Mouse (Mus musculus) gastrocnemius, postnatal 25 days (tissue): ENCODE results near the gene Scp2d1. TPM values are rescaled to one million over a fixed set of nuclear protein-coding genes. Genes with fewer than 3 reads are reported as not detected.
"Not testable (repeated sequence)": the region's sequence is repeated elsewhere in the genome, so short reads cannot be mapped to it uniquely, and the experiment has no call there.

Experiments used
- DNase-seq: peaks from one replicate; pipeline ENCODE4 v3.0.0; 2022
- long read RNA-seq, 2 experiments: library from polyadenylated mRNA; stranded (forward); transcript quantifications; one replicate each; pipeline ENCODE4 v2.0.0; 2021
- total RNA-seq, 2 experiments: library from RNA; stranded (reverse); gene quantifications; 1 replicate in 1 of 2; 2 replicates in 1 of 2; pipeline ENCODE4 v1.2.3; 2021

The Scp2d1 gene
- not detected for total RNA-seq
- long read RNA-seq, experiment 1 = 0 reads
- long read RNA-seq, experiment 2 = 0 reads

- not testable (repeated sequence) for DNase-seq
Observed at GRCm38 (mm10) chr2:144823356-144823755, at the start of gene Scp2d1. TSS of gene Scp2d1 (plus strand) at chr2:144823656.

GRCm38 (mm10) chr2:144774636-144775160, 48.8 kb upstream of the Scp2d1 start:
- DNase-seq = peak; percentile 27

- no peak for DNase-seq
Observed at GRCm38 (mm10) chr2:144775626-144776025, 47.8 kb upstream of the Scp2d1 start.

- no peak for DNase-seq
Observed at GRCm38 (mm10) chr2:144779263-144779662, 44.2 kb upstream of the Scp2d1 start.

- DNase-seq = no peak
Observed at GRCm38 (mm10) chr2:144780731-144781130, 42.7 kb upstream of the Scp2d1 start.

- DNase-seq = no peak
Observed at GRCm38 (mm10) chr2:144781871-144782270, 41.6 kb upstream of the Scp2d1 start.

GRCm38 (mm10) chr2:144782481-144782880, 41.0 kb upstream of the Scp2d1 start:
- DNase-seq = no peak

- DNase-seq = no peak
Observed at GRCm38 (mm10) chr2:144783190-144783589, 40.3 kb upstream of the Scp2d1 start.

GRCm38 (mm10) chr2:144783831-144784230, 39.6 kb upstream of the Scp2d1 start:
- no peak for DNase-seq

GRCm38 (mm10) chr2:144791671-144792294, 31.7 kb upstream of the Scp2d1 start:
- no peak for DNase-seq

GRCm38 (mm10) chr2:144797515-144797914, 25.9 kb upstream of the Scp2d1 start:
- DNase-seq = no peak

GRCm38 (mm10) chr2:144807766-144808754, 15.4 kb upstream of the Scp2d1 start:
- no peak for DNase-seq

- no peak for DNase-seq
Observed at GRCm38 (mm10) chr2:144828457-144828985, 5.1 kb downstream of the Scp2d1 start.

- DNase-seq = no peak
Observed at GRCm38 (mm10) chr2:144836667-144837311, 13.3 kb downstream of the Scp2d1 start.

GRCm38 (mm10) chr2:144837312-144837679, 13.8 kb downstream of the Scp2d1 start:
- peak; percentile 25 for DNase-seq

- DNase-seq = no peak
Observed at GRCm38 (mm10) chr2:144868827-144869226, 45.4 kb downstream of the Scp2d1 start.

Other genes starting within 250 kb of the Scp2d1 start
- gene Smim26, start 229.6 kb upstream of the Scp2d1 start, total RNA-seq = 10 to 100 TPM; 69.8 to 69.9 TPM
- gene Dtd1, start 223.8 kb upstream of the Scp2d1 start, total RNA-seq = 10 to 100 TPM in 1 of 2 experiments, 1 to 10 TPM in 1; 8.4 to 11.7 TPM